Comparison of ENCODE assay signal across 35 mouse cellular contexts in genomic region chr9:60001444-60001843, GRCm38 (mm10). TPM values are rescaled to one million over a fixed set of nuclear protein-coding genes. Genes with fewer than 3 reads are reported as not detected.
"Had no signal": no experiment of that assay in that cellular context is flagged by ENCODE, and none has a peak within 500 bp of the region (broad histone marks: within the 10 kb centered on the region; RNA-seq: fewer than 3 reads in every experiment).

No protein-coding gene starts in this region.

- H3K9ac ChIP-seq: forebrain, postnatal 0 days; heart, embryonic 13.5 days; heart, embryonic 15.5 days; hindbrain, embryonic 13.5 days; hindbrain, embryonic 15.5 days; kidney, embryonic 15.5 days; liver, embryonic 12.5 days; liver, embryonic 14.5 days had no signal

- ATAC-seq: forebrain, postnatal 0 days; hindbrain, postnatal 0 days; intestine, embryonic 16.5 days; liver, embryonic 12.5 days had no signal

- DNase-seq: forebrain, postnatal 0 days; gastrocnemius, postnatal 10 days; gastrocnemius, postnatal 25 days; heart, adult 11 months; heart, adult 2 months; heart, postnatal 14 days; heart, postnatal 36 days; kidney, adult 11 months; kidney, adult 2 months; kidney, adult 9 months; kidney, postnatal 14 days; kidney, postnatal 36 days had no signal

- H3K27ac ChIP-seq: heart, adult 2 months; heart, embryonic 13.5 days; heart, embryonic 15.5 days; hindbrain, embryonic 13.5 days; hindbrain, embryonic 15.5 days; hindbrain, postnatal 0 days; kidney, postnatal 0 days; layer of hippocampus, adult 2 months; left cerebral cortex, adult 2 months; liver, embryonic 12.5 days; liver, embryonic 14.5 days had no signal

- H3K4me3 ChIP-seq: heart, adult 2 months; heart, embryonic 13.5 days; heart, embryonic 15.5 days; hindbrain, embryonic 13.5 days; hindbrain, embryonic 15.5 days; kidney, embryonic 15.5 days; layer of hippocampus, adult 2 months; left cerebral cortex, adult 2 months; liver, embryonic 12.5 days had no signal

- H3K9me3 ChIP-seq: heart, embryonic 13.5 days; heart, embryonic 15.5 days; hindbrain, embryonic 13.5 days; hindbrain, embryonic 15.5 days; kidney, embryonic 15.5 days; liver, embryonic 12.5 days had no signal

- H3K27me3 ChIP-seq: heart, embryonic 13.5 days; heart, embryonic 15.5 days; hindbrain, embryonic 13.5 days; hindbrain, embryonic 15.5 days; kidney, embryonic 15.5 days; liver, embryonic 12.5 days had no signal

- H3K4me1 ChIP-seq: heart, embryonic 13.5 days; heart, embryonic 15.5 days; hindbrain, embryonic 13.5 days; hindbrain, embryonic 15.5 days; liver, embryonic 12.5 days had no signal

- H3K4me2 ChIP-seq: heart, embryonic 11.5 days; heart, embryonic 13.5 days; heart, embryonic 15.5 days; hindbrain, embryonic 13.5 days; hindbrain, embryonic 15.5 days; kidney, embryonic 15.5 days; liver, embryonic 12.5 days had no signal

- H3K36me3 ChIP-seq: heart, embryonic 13.5 days; heart, embryonic 15.5 days; hindbrain, embryonic 13.5 days; hindbrain, embryonic 15.5 days; liver, embryonic 12.5 days had no signal

RNA-seq across cellular contexts. Expression of gene Nr2e3, which starts 41.0 kb away (rescaled TPM):
- total RNA-seq: gastrocnemius, adult 18-20 months; gastrocnemius, postnatal 10 days; gastrocnemius, postnatal 25 days; heart, adult 2 months; heart, postnatal 14 days; heart, postnatal 36 days; hematopoietic stem cell, adult 5-6 weeks; hindbrain, postnatal 0 days; layer of hippocampus, adult 2 months; layer of hippocampus, postnatal 10 days; layer of hippocampus, postnatal 25 days; left cerebral cortex, adult 2 months; left cerebral cortex, postnatal 14 days; left cerebral cortex, postnatal 36 days; liver, adult 2 months had no signal
- polyA plus RNA-seq: forebrain, postnatal 0 days; gonadal fat pad, adult 2 months; heart, adult 2 months; heart, embryonic 11.5 days; heart, embryonic 13.5 days; heart, embryonic 15.5 days; heart, postnatal 0 days; hindbrain, embryonic 11.5 days; hindbrain, embryonic 13.5 days; hindbrain, embryonic 15.5 days; hindbrain, postnatal 0 days; kidney, embryonic 15.5 days; kidney, postnatal 0 days; liver, adult 2 months; liver, embryonic 12.5 days; liver, embryonic 14.5 days had no signal
